Mouse (Mus musculus) urinary bladder, postnatal 4 days (tissue): ENCODE results near the gene Enpp7.
A peak's percentile ranks its signal among the peaks of the same experiment; 100 is the strongest.

Experiments used
- DNase-seq, 2 experiments: peaks; one replicate each; pipeline ENCODE4 v3.0.0; 2021 to 2022; ENCODE audit warnings: low spot score in 2 of 2

Enpp7 gene

GRCm38 (mm10) chr11:118997182-118997581 lies 9.2 kb downstream of the Enpp7 start:
- DNase-seq: no peak

- DNase-seq: peak; percentile 71 to 82
Observed at GRCm38 (mm10) chr11:118998540-118999265, 10.7 kb downstream of the Enpp7 start.

GRCm38 (mm10) chr11:118999361-118999804 lies 11.4 kb downstream of the Enpp7 start:
- DNase-seq: no peak

- DNase-seq: no peak
Observed at GRCm38 (mm10) chr11:119000877-119001276, 12.9 kb downstream of the Enpp7 start.

GRCm38 (mm10) chr11:119001493-119002128 lies 13.6 kb downstream of the Enpp7 start:
- DNase-seq: no peak

GRCm38 (mm10) chr11:119005547-119006275 lies 17.7 kb downstream of the Enpp7 start:
- no peak for DNase-seq

GRCm38 (mm10) chr11:119006462-119006861 lies 18.5 kb downstream of the Enpp7 start:
- no peak for DNase-seq

- DNase-seq: no peak
Observed at GRCm38 (mm10) chr11:119007461-119008456, 19.8 kb downstream of the Enpp7 start.

- DNase-seq: no peak
Observed at GRCm38 (mm10) chr11:119014455-119014854, 26.5 kb downstream of the Enpp7 start.

GRCm38 (mm10) chr11:119017506-119017905 lies 29.5 kb downstream of the Enpp7 start:
- no peak for DNase-seq

GRCm38 (mm10) chr11:119021180-119021579 lies 33.2 kb downstream of the Enpp7 start:
- no peak for DNase-seq

- DNase-seq: no peak
Observed at GRCm38 (mm10) chr11:119022068-119022894, 34.3 kb downstream of the Enpp7 start.

GRCm38 (mm10) chr11:119022895-119023615 lies 35.1 kb downstream of the Enpp7 start, which contains the start of gene Cbx2:
Gene Cbx2 (plus strand): TSS chr11:119022962.
- DNase-seq: peak; percentile 83 to 86

GRCm38 (mm10) chr11:119023616-119023980 lies 35.6 kb downstream of the Enpp7 start:
- DNase-seq: no peak

- no peak for DNase-seq
Observed at GRCm38 (mm10) chr11:119024260-119024659, 36.3 kb downstream of the Enpp7 start.

- no peak for DNase-seq
Observed at GRCm38 (mm10) chr11:119026203-119026602, 38.2 kb downstream of the Enpp7 start.

GRCm38 (mm10) chr11:119033874-119034558 lies 46.0 kb downstream of the Enpp7 start:
- DNase-seq: peak; percentile 72 to 88

GRCm38 (mm10) chr11:119034635-119035034 lies 46.6 kb downstream of the Enpp7 start:
- DNase-seq: no peak

GRCm38 (mm10) chr11:119035094-119035685 lies 47.2 kb downstream of the Enpp7 start:
- DNase-seq: no peak
